Mouse (Mus musculus): ENCODE data around the gene Ttc9. TPM values are rescaled to one million over a fixed set of nuclear protein-coding genes. Genes with fewer than 3 reads are reported as not detected.

Ttc9 gene
- total RNA-seq (2017) = not detected in 2 replicates

- 0 out of 2 replicates have a peak, but pooled peaks have one; percentile 15 for ATAC-seq (replicated peaks; ENCODE audit: low read depth, poor library complexity, severe bottlenecking)
These were observed at the start of gene Ttc9 for GRCm38 (mm10) chr12:81630915-81631660. Gene Ttc9 (plus strand): TSS chr12:81631249.

GRCm38 (mm10) chr12:81594902-81595671 lies 36.0 kb upstream of the Ttc9 start, which contains the start of gene Med6:
Gene Med6 (minus strand): TSS chr12:81595008.
- peak; percentile 98 for ATAC-seq (replicated peaks; ENCODE audit: low read depth, poor library complexity, severe bottlenecking)

GRCm38 (mm10) chr12:81596547-81597262 lies 34.3 kb upstream of the Ttc9 start:
- no peak for ATAC-seq (replicated peaks; ENCODE audit: low read depth, poor library complexity, severe bottlenecking)

- no peak for ATAC-seq (replicated peaks; ENCODE audit: low read depth, poor library complexity, severe bottlenecking)
These were observed 25.9 kb upstream of the Ttc9 start for GRCm38 (mm10) chr12:81604995-81605784.

GRCm38 (mm10) chr12:81609445-81609844 lies 21.6 kb upstream of the Ttc9 start:
- ATAC-seq (replicated peaks; ENCODE audit: low read depth, poor library complexity, severe bottlenecking) = no peak

GRCm38 (mm10) chr12:81615807-81616206 lies 15.2 kb upstream of the Ttc9 start:
- ATAC-seq (replicated peaks; ENCODE audit: low read depth, poor library complexity, severe bottlenecking) = no peak

GRCm38 (mm10) chr12:81616980-81617379 lies 14.1 kb upstream of the Ttc9 start:
- peak; percentile 58; the same call in 1 of the 2 replicates for ATAC-seq (replicated peaks; ENCODE audit: low read depth, poor library complexity, severe bottlenecking)

GRCm38 (mm10) chr12:81619302-81619701 lies 11.7 kb upstream of the Ttc9 start:
- ATAC-seq (replicated peaks; ENCODE audit: low read depth, poor library complexity, severe bottlenecking) = peak; percentile 83

- ATAC-seq (replicated peaks; ENCODE audit: low read depth, poor library complexity, severe bottlenecking) = no peak
These were observed 7.7 kb upstream of the Ttc9 start for GRCm38 (mm10) chr12:81623377-81623776.

GRCm38 (mm10) chr12:81626226-81626861 lies 4.7 kb upstream of the Ttc9 start:
- no peak for ATAC-seq (replicated peaks; ENCODE audit: low read depth, poor library complexity, severe bottlenecking)

GRCm38 (mm10) chr12:81627426-81627825 lies 3.6 kb upstream of the Ttc9 start:
- no peak for ATAC-seq (replicated peaks; ENCODE audit: low read depth, poor library complexity, severe bottlenecking)

- no peak for ATAC-seq (replicated peaks; ENCODE audit: low read depth, poor library complexity, severe bottlenecking)
These were observed 3.0 kb upstream of the Ttc9 start for GRCm38 (mm10) chr12:81628091-81628490.

GRCm38 (mm10) chr12:81630520-81630914 lies 532 bp upstream of the Ttc9 start:
- no peak for ATAC-seq (replicated peaks; ENCODE audit: low read depth, poor library complexity, severe bottlenecking)

- no peak for ATAC-seq (replicated peaks; ENCODE audit: low read depth, poor library complexity, severe bottlenecking)
These were observed 782 bp downstream of the Ttc9 start for GRCm38 (mm10) chr12:81631661-81632401.

GRCm38 (mm10) chr12:81633246-81633645 lies 2.2 kb downstream of the Ttc9 start:
- no peak for ATAC-seq (replicated peaks; ENCODE audit: low read depth, poor library complexity, severe bottlenecking)

GRCm38 (mm10) chr12:81640656-81641055 lies 9.6 kb downstream of the Ttc9 start:
- ATAC-seq (replicated peaks; ENCODE audit: low read depth, poor library complexity, severe bottlenecking) = no peak

GRCm38 (mm10) chr12:81642361-81643082 lies 11.5 kb downstream of the Ttc9 start:
- no peak for ATAC-seq (replicated peaks; ENCODE audit: low read depth, poor library complexity, severe bottlenecking)

- no peak for ATAC-seq (replicated peaks; ENCODE audit: low read depth, poor library complexity, severe bottlenecking)
These were observed 15.8 kb downstream of the Ttc9 start for GRCm38 (mm10) chr12:81646811-81647210.
